Mouse (Mus musculus): ENCODE results near the gene Lrmda.

DNA sequence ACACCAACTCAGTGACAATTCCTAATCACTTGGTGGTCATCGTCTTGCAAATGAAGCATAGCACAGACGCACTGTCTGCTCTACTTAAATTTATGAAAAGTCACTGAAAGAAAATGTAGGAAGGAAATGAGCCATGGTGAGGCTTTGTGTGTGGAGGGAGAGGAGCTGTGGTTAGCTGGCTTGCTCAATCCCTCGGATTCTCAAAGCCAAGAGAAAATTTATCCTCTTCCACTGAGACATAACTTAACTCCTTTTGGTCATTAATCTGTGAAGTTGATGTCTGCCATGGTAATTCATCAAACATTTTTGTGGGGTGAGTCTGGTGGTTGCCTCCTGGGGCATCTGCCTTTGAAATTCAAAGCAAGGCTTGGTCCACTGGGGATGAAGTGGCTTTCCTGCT lies 867.7 kb downstream of the Lrmda start:
- TF ChIP-seq E2F4 (IDR thresholded peaks at IDR 0.05; ENCODE audit: borderline replicate concordance, low read depth, low read length): no peak
- TF ChIP-seq CHD2 (IDR thresholded peaks at IDR 0.05; ENCODE audit: low read length): no peak
- no peak for TF ChIP-seq POLR2A (IDR thresholded peaks at IDR 0.05; ENCODE audit: control insufficient read depth in 1 of 2, insufficient read depth in 1 of 2, low read depth in 1 of 2, low read length in 2 of 2, poor library complexity in 1 of 2)
